Mouse (Mus musculus): ENCODE measurements around the gene Abl1.

Abl1 gene

GRCm38 (mm10) chr2:31719202-31719880 is 31.2 kb downstream of the Abl1 start:
- TF ChIP-seq GATA4 (IDR thresholded peaks at IDR 0.05; ENCODE audit: insufficient replicate concordance, low read length), result no peak

GRCm38 (mm10) chr2:31719944-31720343 is 31.8 kb downstream of the Abl1 start:
- TF ChIP-seq GATA4 (IDR thresholded peaks at IDR 0.05; ENCODE audit: insufficient replicate concordance, low read length), result no peak

DNA sequence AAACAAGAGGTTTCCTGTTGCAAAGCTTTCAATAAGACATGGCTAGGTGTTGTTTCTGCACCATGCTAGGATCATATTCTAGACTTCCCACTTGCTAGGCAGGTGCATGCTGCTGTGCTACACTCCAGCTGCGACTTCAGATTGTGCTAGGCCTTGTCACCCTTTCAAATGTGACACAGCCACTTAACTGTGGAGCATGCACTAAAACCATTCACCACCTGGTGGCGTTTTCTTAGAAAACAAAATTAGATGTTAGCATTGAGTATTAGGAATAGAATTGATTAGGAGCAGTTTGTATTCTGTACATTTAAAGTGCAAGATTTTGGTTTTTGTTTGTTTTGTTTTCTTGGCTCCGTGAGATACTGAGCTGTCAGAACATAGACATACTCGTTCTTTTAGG is 32.6 kb downstream of the Abl1 start:
- no peak for TF ChIP-seq GATA4 (IDR thresholded peaks at IDR 0.05; ENCODE audit: insufficient replicate concordance, low read length)

DNA sequence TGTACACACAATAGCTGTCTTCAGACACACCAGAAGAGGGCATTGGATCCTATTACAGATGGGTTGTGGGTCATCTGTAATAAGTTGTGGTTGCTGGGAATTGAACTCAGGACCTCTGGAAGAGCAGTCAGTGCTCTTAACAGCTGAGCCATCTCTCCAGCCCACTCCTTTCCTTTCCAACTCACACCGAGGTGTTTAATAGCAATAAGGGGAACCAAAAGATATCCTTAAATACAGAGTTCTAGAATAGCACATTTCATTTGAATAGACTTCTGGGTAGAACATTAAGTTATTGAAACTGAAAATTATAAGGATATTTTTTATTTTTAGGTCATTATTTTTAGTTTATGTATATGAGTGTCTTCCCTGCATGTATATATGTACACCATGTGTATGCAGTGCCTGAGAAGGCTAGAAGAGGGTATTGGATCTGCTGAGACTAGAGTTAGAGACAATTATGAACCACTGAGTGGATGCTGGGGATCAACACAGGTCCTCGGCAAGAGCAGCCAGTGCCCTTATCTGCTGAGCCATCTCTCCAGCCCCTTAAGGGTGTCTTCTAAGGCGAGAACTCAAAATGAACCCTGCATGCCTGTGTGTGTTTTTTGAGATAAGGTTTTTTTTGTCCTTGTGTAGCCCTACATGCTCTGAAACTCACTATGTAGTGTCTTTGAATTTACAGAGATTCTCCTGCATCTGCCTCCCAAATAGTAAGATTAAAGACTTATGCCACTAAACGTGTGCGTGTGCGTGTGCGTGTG is 36.7 kb downstream of the Abl1 start:
- TF ChIP-seq GATA4 (IDR thresholded peaks at IDR 0.05; ENCODE audit: insufficient replicate concordance, low read length), result no peak

GRCm38 (mm10) chr2:31727576-31728277 is 39.6 kb downstream of the Abl1 start:
- no peak for TF ChIP-seq GATA4 (IDR thresholded peaks at IDR 0.05; ENCODE audit: insufficient replicate concordance, low read length)

GRCm38 (mm10) chr2:31730640-31731039 is 42.5 kb downstream of the Abl1 start:
- no peak for TF ChIP-seq GATA4 (IDR thresholded peaks at IDR 0.05; ENCODE audit: insufficient replicate concordance, low read length)

DNA sequence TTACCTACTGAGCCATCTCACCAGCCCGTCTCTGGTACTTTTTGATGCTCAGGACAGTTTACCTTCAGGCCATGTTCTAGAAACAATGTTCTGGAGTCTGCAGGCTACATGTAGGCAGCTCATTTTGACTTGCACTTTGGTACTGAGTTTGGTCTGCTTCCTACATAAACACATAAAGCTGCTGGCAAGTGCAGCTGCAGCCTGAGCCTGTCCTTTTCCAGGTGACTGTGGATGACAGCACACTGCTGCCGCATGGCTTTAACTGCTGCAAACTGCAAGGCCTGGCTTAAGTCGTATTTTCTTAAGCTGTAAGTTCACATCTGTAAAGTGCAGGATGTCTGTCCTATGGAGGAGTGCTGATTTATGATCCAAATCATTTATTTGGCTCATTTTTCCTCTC is 44.3 kb downstream of the Abl1 start:
- no peak for TF ChIP-seq GATA4 (IDR thresholded peaks at IDR 0.05; ENCODE audit: insufficient replicate concordance, low read length)

- no peak for TF ChIP-seq GATA4 (IDR thresholded peaks at IDR 0.05; ENCODE audit: insufficient replicate concordance, low read length)
Observed at GRCm38 (mm10) chr2:31733558-31733957, 45.4 kb downstream of the Abl1 start.

DNA sequence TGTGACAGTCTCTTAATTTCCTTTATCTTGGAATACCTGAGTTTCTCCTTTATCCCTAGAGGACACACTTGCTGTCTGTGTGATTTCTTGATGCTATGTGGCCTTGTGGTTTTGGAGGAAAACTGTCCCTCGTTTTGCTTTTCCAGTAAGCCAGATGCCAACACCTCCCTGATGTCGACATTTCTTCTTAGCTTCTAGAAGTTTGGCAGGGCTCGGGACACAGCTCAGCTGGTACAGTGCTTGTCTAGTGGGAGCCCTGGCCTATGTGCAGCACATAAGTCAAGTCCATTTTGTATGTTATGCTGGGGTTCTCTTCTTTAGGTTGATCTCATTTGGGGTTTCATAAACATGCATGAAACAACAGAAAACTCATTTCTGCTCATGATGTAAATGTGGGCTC is 50.9 kb downstream of the Abl1 start:
- TF ChIP-seq GATA4 (IDR thresholded peaks at IDR 0.05; ENCODE audit: insufficient replicate concordance, low read length), result no peak

GRCm38 (mm10) chr2:31741728-31742127 is 53.6 kb downstream of the Abl1 start:
- TF ChIP-seq GATA4 (IDR thresholded peaks at IDR 0.05; ENCODE audit: insufficient replicate concordance, low read length), result no peak

- no peak for TF ChIP-seq GATA4 (IDR thresholded peaks at IDR 0.05; ENCODE audit: insufficient replicate concordance, low read length)
Observed at GRCm38 (mm10) chr2:31742134-31742533, 54.0 kb downstream of the Abl1 start.

- no peak for TF ChIP-seq GATA4 (IDR thresholded peaks at IDR 0.05; ENCODE audit: insufficient replicate concordance, low read length)
Observed at GRCm38 (mm10) chr2:31745741-31746243, 57.6 kb downstream of the Abl1 start.

- no peak for TF ChIP-seq GATA4 (IDR thresholded peaks at IDR 0.05; ENCODE audit: insufficient replicate concordance, low read length)
Observed at GRCm38 (mm10) chr2:31746835-31747234, 58.7 kb downstream of the Abl1 start.

DNA sequence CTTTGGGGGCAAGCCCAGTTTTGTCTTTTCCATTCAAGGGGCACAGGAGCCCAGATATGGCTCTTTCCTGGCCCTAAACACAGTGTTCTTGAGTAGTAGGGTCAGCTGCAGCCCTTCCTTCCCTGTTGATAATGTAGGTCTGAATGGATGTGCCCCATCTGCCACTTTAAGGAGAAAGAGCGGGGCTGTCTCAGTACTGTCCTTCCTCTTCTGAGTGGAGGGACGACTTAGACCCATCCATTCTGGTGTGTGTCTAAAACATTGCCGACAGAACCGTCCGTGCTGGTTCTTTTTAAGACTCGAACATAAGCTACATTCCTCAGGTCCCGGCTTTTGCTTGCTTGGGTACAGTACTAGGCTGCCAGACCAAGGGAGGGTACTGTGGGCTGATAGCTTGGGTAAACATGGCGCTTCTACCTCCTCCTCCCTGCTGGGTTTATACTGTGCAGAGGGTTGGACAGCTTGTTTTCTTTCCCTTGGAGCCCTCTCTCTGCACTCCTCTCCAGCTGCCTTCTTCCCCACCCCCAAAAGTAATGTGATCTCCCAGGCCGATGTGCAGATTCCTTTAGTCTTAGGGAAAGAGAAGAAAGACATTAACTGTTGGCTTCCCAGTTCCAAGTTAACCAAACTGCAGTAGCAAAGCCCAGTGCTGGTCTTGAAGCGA is 61.0 kb downstream of the Abl1 start:
- no peak for TF ChIP-seq GATA4 (IDR thresholded peaks at IDR 0.05; ENCODE audit: insufficient replicate concordance, low read length)

- no peak for TF ChIP-seq GATA4 (IDR thresholded peaks at IDR 0.05; ENCODE audit: insufficient replicate concordance, low read length)
Observed at GRCm38 (mm10) chr2:31750133-31750532, 62.0 kb downstream of the Abl1 start.
